Mouse (Mus musculus): ENCODE data around the gene Supt20. TPM values are rescaled to one million over a fixed set of nuclear protein-coding genes. Genes with fewer than 3 reads are reported as not detected.
"Not testable (repeated sequence)": the region's sequence is repeated elsewhere in the genome, so short reads cannot be mapped to it uniquely, and the experiment has no call there.

The Supt20 gene
- total RNA-seq, 4 experiments from 2014 or later: 51.0 to 63.6 (median 56.1) TPM

GRCm38 (mm10) chr3:54755145-54756041 lies 62.8 kb downstream of the Supt20 start, which contains the start of gene Smad9:
Gene Smad9 (plus strand): TSS chr3:54755582.
- DNase-seq (ENCODE audit: low spot score in 2 of 2): peak; percentile 35 to 60

GRCm38 (mm10) chr3:54756058-54756457 lies 63.5 kb downstream of the Supt20 start:
- peak; percentile 19 to 27 for DNase-seq (ENCODE audit: low spot score in 2 of 2)

GRCm38 (mm10) chr3:54757446-54757845 lies 64.8 kb downstream of the Supt20 start:
- DNase-seq (ENCODE audit: low spot score in 2 of 2): no peak

DNA sequence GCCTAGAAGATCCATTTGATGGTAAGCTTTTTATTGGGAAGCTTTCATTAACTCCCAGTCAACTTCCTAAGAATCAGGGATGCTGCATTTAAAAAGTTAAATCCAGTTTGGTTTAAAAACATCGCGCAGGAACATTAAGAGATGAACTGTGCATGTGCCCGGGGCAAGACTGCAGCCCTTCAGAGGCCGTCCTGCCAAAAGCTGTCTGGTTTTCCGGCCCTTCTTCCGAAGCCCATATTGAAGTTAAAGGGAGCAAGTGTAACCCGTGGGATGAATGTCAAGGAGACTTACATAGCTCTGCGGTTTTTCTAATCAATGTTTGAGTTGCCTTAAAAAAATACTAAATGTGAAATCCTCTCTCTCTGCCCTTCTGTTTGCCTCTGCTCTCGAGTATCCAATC lies 66.6 kb downstream of the Supt20 start:
- no peak for DNase-seq (ENCODE audit: low spot score in 2 of 2)

GRCm38 (mm10) chr3:54760321-54761115 lies 67.9 kb downstream of the Supt20 start:
- no peak for DNase-seq (ENCODE audit: low spot score in 2 of 2)

- DNase-seq (ENCODE audit: low spot score in 2 of 2): no peak
Observed at GRCm38 (mm10) chr3:54761258-54761657, 68.7 kb downstream of the Supt20 start.

- peak; percentile 42 to 70 for DNase-seq (ENCODE audit: low spot score in 2 of 2)
Observed at GRCm38 (mm10) chr3:54764418-54764817, 71.8 kb downstream of the Supt20 start.

- DNase-seq (ENCODE audit: low spot score in 2 of 2): not testable (repeated sequence)
Observed at GRCm38 (mm10) chr3:54765521-54765920, 72.9 kb downstream of the Supt20 start.

GRCm38 (mm10) chr3:54766034-54766433 lies 73.4 kb downstream of the Supt20 start:
- DNase-seq (ENCODE audit: low spot score in 2 of 2): no peak

- DNase-seq (ENCODE audit: low spot score in 2 of 2): no peak
Observed at GRCm38 (mm10) chr3:54766811-54767210, 74.2 kb downstream of the Supt20 start.

DNA sequence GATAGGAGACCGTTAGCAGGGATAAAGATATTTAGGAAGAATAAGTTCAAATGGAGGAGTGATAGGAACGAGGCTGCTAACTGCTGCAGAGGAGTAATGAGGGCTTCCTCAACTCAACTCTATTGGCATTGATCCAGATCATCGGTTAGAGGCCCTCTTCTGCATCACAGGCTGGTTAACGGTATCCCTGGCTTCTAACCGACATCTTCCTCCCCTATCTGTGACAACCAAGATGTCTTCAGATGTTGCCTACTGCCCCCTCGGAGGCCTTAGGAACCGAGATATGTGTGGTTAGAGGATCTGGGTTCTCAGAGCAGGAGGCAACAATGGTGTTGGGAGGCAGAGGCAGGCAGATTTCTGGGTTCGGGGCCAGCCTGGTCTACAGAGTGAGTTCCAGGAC lies 76.0 kb downstream of the Supt20 start:
- no peak for DNase-seq (ENCODE audit: low spot score in 2 of 2)

- no peak for DNase-seq (ENCODE audit: low spot score in 2 of 2)
Observed at GRCm38 (mm10) chr3:54769349-54770275, 77.0 kb downstream of the Supt20 start.

DNA sequence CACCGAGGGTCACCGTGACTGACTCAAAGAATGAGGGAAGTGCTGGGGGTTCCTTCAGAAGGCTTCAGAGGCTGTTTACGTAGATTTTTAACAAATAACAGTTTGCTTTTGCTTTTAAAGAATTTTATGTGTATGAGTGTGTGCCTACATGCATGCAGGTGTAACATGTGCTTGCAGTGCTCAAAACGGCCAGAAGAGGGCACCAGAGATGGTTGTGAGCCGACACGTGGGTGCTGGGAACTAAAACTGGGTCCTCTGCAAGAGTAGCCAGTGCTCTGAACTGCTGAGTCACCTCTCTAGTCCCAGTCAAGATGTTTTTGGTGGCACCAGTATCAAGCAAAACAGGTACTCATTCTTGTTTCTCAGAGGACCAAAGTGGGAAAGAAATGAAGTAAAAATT lies 81.0 kb downstream of the Supt20 start:
- DNase-seq (ENCODE audit: low spot score in 2 of 2): no peak

- no peak for DNase-seq (ENCODE audit: low spot score in 2 of 2)
Observed at GRCm38 (mm10) chr3:54775989-54776631, 83.5 kb downstream of the Supt20 start.

Other genes starting within 250 kb of the Supt20 start
- gene Gm21958, start 21.5 kb downstream of the Supt20 start, total RNA-seq (2022): not detected
- gene Exosc8, start 42.6 kb downstream of the Supt20 start, total RNA-seq (2022): 10 to 100 TPM; 30.2 to 39.8 (median 36.8) TPM
- 10 to 100 TPM; 19.4 to 24.4 (median 21.6) TPM for gene Alg5, start 42.7 kb downstream of the Supt20 start, total RNA-seq (2022)
- 1 to 10 TPM; 8.4 to 8.6 (median 8.5) TPM for gene Smad9, start 62.8 kb downstream of the Supt20 start, total RNA-seq (2022)
- gene Rfxap, start 115.0 kb downstream of the Supt20 start, total RNA-seq (2022): 10 to 100 TPM; 45.6 to 55.9 (median 51.4) TPM
- gene Sertm1, start 223.1 kb downstream of the Supt20 start, total RNA-seq (2022): 10 to 100 TPM; 58.4 to 75.1 (median 68.5) TPM